Mouse (Mus musculus): ENCODE measurements around the gene Arhgef1. TPM values are rescaled to one million over a fixed set of nuclear protein-coding genes. Genes with fewer than 3 reads are reported as not detected.

Arhgef1 gene
- total RNA-seq (2021) (10 to 100 TPM; 71.4 to 79.3 TPM), polyA plus RNA-seq (2012; rRNA removed) (195 and 229 TPM in 2 replicates)
- long read RNA-seq, transcript Arhgef1-201 (29 exons, 3,212 nt) = major isoform, 30 of 93 reads
- long read RNA-seq, transcript Arhgef1-203 (29 exons, 3,214 nt) = minor isoform, 14 of 93 reads
- long read RNA-seq, partial matches to known transcripts = 13 of 93 reads
- long read RNA-seq, other reads (novel, unspliced or antisense) = 28 of 93 reads

DNA sequence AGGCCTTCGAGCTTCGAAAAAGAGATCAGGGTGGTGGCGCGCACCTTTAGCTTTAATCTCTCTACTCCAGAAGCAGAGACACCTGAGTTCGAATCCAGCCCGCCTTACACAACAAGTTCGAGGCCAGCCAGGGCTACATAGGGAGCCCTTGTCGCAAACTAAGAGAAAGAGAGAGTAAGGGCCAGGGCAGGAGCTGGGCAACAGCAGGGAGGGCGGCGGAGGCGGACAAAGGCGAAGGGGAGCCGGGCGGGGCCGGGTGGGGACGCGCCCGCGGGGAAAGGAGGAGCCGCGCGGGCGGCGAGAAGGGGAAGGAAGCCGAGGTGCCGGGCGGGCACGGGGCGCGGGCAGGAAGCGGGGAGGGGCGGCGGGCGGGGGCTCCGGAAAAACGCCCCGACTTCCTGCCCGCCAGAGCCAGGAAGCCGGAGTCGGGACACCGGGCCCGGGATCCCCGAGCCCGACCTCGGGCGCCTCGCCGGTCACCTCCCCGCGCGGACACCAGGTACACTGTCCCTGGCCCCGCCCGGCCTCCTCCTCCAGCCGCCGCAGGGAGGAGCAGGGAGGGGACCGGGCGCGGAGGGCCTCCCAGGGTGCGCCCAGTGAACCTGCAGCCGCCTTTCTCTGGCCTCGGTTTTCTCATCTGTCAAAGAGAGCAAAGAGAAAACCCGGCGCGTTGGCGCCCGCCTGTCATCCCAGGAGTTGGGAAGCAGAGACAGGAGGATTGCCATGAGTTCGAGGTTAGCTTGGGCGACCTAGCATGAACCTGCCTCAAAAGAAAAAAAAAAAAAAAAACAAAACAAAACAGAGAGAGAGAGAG lies at the start of gene Arhgef1:
Gene Arhgef1 (plus strand): TSS at position 283 of the 814 bp plus-strand sequence.
- peak; percentile 84 for DNase-seq

DNA sequence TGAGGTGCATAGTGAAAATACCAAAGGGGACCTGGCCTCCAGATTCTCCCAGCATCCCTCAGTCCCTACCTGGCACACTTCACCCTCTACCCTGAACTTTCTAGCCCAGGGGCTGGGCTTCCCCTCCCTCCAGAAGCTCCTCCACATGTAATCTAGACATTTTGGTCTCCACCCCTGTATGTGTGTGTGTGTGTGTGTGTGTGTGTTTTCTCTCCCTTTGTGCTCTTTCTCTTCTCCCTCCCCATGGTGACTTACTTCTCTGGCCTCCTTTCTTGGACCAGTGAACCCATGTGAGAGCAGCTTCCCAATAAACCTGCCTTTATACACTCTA lies 49.5 kb upstream of the Arhgef1 start:
- DNase-seq = no peak

DNA sequence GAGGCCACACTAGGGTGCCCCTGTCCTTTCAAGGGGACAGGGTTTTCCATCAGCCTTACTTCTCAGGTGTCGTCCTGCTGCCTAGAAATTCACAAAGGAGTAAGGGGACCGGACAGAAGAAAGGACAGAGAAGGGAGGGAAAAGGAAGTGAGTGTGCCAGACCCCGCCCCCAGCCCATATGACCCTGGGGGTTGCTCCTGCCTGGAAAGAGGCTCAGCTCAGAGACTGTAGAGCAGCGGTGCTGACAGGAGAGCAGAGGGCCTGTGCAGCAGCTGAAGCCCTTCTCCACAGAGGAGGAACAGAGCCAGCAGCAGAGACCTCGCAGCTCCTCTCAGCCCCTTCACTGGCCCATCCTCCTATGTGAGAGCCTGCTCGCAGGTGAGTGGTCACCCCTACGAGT lies 49.0 kb upstream of the Arhgef1 start:
- no peak for DNase-seq

DNA sequence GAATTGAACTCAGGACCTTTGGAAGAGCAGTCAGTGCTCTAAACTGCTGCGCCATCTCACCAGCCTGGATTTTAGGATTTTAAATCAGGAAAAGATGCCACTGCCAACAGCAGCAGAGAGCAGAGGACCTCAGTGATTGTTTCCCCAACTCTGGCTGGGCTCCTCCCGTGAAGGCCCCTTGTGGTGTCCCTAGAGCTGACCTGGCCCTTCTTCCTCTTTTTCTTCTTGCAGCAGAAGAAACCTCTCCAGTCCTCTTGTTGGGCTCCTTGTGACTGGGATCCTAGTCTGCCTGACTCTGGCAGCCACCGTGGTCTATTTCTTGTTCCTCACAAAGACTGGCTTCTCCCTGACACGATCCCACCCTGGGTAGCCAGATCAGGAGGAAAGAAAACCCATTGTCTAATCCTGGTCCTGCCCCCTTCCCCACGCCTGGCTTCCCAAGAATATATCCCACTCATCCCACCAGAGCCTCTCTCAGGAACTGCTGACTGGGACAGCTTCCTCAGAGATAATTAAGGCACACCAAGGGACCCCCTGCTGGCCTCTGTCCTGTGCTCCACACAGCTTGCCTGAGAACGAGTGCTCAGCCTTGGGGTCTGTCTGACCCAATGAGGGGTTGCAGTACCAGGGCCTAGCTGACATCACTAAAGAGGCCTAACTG lies 46.1 kb upstream of the Arhgef1 start:
- DNase-seq = no peak

DNA sequence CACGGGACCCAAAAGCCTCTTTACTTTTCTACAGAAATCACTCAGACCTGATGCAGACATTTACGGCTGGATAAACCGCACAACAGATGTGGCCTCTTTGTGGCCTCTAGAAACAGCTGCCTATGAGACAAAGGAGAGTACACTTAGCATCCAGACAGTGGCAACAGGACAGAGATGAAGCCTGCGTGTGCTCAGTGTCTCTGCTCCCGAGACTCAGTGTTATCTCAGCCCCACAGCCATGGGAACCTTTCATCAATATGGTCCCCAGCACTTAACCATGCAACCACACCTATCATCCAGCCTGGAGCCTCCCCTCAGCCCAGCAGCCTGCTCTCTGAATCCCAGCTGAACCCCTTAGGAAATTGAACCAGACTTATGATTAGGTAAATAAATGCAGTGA lies 43.5 kb upstream of the Arhgef1 start:
- no peak for DNase-seq

DNA sequence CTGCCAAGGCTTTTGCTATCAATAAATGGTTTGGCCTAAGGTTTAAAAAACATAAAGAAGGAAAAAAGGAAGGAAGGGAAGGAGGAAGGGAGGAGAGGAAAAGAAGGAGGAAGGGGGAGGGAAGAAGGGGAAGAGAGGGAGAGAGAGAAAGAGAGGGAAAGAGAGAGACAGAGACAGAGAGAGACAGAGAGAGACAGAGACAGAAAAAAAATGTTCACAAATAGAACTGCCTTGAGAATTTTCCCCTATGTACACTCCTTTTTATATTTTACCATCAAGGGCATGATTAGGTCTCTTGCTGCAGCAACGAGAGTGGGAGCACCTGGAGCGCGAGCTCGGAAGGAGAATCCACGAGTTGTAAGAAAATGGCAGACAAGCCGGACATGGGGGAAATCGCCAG lies 40.8 kb upstream of the Arhgef1 start, which contains the start of gene Gm9844:
Gene Gm9844 (plus strand): TSS at position 301 of the 400 bp plus-strand sequence.
- no peak for DNase-seq

DNA sequence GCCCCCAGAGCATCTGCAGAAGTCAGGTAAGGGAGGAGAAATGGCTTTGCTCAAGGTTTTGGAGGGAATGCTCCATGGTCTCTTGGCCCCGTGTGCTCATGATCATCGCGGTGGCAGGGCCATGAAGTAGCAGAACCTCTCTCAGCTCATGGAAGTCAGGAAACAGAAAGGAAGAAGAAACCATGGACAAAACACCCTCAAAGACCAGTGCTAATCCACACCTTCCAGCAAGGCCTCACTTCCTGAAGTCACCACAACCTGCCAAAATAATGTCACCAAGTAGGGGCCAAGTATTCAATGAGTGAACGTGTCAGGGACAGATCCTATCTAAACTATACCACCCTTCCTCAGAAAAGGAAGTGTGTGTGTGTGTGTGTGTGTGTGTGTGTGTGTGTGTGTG lies 39.9 kb upstream of the Arhgef1 start:
- DNase-seq = no peak

DNA sequence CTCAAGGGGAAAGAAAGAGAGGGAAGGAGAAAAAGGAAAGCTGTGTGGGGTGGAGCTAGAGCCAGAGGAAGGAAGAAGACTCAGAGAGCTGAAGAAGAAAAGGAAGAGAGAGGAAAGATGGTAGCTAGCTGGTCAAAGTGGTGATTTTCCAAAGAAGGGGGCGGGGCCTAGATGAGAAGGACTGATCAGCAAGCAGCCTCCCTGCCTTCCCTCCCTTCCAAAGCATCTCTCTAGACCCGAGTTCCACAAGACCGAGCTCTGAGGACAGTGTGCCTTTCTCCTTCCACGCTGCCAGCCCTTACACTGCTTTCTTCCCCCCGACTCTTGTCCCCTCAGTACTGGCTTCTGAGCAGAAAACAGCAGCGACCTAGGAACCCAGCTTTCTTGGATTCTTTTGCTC lies 38.6 kb upstream of the Arhgef1 start:
- DNase-seq = no peak

DNA sequence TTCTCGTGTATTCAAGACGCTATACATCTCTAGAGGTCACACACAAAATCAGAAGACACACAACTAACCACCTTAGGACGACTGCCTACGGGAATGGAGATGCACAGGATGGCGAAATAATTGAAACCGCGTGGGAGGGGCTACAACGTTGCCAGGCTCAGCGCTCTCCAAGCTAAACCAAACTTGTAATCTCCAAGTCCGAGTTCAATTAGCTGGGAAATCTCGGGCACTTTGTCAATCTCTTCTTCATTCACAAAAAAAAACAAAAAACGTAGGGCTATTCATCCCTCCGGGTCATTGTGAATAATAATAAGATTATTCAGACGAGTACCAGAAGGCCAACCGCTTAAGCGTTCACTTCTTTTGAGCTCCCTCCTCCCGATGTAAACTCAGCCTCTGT lies 33.6 kb upstream of the Arhgef1 start:
- DNase-seq = no peak

DNA sequence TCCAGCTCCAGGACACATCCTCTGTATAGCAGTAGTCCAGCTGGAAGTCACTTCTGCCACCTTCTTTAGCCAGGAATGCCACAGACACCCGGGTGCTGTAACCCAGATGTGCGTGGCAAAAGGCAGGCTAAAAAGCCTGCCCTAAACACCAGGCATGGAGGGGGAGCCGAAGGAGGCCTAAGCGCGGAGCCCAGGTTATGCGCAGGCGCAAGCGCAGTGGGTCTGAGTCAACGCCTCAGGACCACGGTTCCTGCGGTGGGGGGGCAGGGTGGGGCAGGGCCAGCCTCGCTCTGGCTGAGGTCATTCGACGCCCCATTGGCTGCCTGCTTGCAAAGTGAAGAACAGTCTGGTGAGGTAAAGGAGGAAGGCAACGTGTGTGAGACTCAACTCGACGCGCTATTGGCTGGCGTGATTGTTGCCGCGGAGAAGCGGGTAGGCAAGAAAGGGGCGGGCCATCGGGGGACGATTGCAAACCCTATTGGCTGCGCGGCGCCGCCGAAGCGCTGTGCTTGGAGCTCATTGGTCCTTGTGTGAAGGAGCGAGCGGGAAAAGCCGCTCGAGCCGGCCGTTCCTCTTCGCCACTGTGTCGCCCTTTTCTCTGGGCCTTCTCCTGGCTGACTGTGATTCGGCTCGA lies 33.1 kb upstream of the Arhgef1 start, which contains the start of the genes Lypd4 and Dmrtc2:
Gene Lypd4 (minus strand): TSS at position 410 of the 634 bp plus-strand sequence.
Gene Dmrtc2 (plus strand): TSS at position 526 of the 634 bp plus-strand sequence.
- DNase-seq = no peak

DNA sequence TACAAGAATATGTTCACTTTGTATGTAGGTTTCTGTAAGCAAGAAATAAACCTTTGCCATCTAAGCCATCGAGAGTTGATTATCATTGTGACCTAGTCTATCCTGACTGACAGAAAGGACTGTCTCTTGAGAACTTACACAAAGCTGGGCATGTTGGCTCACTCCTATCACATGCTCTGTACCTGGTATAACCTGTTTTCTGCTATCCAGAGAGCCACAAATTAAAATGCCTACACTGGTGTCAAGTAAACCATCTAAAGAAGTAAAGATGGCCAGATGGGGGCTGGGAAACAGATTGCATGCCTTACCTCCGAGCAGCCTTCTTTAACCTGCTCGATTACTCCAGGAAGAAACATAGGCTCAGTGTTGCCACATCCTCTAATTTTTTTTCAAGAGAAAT lies 25.1 kb upstream of the Arhgef1 start:
- no peak for DNase-seq

DNA sequence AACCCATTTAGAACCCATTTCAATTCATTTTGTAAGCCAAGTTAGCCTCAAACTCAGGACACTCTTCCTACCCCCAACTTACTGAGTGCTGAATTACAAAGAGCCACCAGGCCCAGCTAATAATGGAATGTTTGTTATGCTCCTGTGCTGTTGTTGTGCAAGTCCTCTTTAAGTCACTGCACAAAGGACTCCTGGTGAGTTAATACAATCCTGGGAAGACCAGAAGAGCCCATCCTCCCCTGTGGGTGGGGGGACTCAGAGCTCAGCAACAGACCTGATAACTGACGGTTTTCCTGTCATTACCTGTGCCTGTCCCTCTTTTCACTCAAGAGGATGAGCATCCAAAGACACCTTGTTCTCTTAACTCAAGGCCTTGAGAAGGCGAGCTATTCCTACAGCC lies 23.1 kb upstream of the Arhgef1 start:
- no peak for DNase-seq

DNA sequence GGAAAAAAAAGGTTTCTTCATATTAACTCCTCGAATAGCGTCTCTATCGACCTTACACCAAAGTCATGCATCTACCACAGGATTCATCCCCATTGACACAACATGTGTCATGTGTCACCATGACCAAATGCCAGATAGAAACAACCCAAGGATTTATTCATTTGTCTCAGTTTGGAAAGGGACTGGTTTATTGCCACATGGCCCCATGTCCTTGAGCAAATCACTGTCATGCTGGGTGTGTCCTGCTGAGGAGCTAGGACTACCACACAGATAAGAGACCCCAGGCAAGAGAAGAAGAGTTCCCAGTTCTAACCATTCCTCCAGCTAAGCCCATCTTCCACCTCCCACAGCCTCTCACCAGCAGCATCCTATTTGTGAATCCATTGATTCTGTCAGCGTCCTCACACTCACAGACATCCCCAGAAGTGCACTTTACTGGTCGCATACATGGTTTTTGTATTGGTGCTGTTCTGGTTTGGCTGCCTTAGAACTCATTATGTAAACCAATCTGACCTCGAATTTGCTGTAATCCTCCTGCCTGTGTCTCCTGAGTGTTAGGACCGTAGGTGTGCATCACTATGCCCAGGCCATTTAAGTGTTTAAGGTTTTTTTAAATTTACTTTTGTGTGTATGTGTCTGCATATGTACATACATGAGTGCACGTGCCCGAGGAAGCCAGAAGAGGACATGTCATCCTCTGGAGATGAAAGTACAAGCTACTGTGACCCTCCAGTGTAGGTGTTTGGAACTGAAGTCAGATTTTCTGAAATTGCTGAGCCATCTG lies 20.1 kb upstream of the Arhgef1 start:
- peak; percentile 85 for DNase-seq

DNA sequence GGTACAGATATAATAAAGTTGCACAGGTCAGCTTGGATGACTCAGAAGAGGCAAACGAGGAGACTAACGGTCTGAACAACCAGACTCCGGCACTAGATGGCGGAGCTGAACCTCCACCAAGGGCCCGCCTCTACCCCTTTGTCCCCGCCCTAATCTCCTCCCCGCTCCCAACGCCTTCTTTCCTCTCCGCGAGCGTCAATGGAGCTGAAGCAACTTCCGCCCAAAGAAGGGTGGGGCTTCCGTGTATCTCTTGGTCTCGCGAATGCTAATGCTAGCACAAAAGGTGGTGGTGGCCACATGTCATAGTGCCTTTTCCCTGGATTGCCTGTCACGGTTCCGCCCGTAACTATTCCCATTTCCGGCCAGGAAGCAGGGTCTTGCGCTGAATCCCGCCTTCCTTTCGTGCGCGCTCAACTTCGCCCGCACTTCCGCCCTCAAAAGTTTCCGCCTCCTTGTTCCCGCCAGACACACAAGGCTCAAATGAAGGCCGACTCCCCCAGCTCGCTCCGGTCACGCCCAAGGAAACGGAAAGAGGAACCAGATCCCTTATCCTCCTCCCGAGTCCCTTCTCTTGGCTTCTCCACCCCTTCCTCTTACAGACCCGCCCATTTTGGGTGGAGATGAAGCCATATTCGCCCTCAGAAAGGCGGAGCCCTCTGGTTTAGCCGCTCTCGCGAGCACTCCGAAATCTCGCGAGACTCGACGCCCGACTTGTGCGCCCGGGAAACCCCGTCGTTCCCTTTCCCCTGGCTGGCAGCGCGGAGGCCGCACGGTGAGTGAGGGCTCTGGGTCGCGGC lies 18.6 kb upstream of the Arhgef1 start, which contains the start of gene Rps19:
Gene Rps19 (plus strand): TSS at position 476 of the 797 bp plus-strand sequence.
- peak; percentile 98 for DNase-seq

DNA sequence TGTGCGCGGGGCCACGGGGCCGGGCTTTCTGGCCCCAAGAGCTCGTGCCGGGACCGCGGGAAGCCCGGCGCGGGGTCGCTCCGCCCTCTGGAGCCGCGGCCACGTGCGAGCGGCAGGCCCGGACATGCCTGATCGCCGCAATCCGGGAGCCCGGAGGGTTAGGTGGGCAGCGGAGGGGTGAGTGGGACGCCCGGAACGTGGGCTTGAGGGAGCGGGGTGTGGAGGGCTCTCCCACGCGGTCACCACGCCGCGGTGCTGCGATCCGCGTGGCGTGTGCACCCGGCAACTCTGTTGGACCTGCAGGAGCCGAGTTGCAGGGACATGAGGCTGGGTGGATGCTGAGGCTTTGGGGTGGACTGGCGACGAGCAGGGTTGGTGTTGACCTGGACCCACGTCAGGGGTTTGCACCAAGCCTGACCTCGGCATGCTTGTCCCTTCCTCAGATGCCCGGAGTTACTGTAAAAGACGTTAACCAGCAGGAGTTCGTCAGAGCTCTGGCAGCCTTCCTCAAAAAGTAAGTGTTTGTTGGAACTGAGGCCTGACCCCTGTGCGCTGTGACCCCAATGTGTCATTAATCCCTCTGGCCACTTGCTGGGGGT lies 17.9 kb upstream of the Arhgef1 start:
- no peak for DNase-seq

DNA sequence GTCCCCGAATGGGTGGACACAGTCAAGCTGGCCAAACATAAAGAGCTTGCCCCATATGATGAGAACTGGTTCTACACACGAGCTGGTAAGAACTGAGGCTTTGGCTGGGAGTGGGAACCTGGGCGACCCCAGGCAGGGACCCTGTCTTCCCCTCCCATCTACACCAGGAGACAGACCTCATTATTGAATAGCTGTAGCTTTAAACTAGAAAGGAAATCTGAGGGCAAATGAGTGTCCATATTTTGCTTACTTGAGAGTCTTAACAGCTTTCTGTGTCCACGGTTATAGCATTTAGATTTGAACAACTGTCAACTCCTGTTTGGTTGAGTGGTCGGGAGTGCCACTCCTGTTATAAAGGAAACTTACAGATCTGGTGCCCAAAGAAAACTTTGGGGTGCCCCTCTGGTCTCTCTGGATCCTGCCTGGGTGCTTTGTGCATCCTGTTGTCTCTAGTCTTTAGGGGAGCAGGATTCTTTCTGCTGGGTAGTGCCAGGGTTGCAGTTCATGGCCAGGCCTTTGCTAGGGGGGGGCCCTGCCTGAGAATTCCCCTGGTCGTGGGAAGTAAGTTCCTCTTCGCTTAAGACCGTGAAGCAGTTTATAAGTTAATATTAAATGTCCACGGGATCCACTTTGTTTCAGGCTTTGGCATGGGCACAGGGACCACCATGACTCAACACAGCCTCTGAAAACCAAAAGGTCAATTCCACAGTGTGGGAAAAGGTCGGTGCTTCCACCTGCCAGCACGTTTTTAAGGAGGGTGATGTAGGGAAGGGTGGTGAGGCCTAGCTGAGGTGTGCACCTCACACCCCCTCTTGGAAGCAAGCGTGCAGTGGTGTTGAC lies 17.0 kb upstream of the Arhgef1 start:
- no peak for DNase-seq

DNA sequence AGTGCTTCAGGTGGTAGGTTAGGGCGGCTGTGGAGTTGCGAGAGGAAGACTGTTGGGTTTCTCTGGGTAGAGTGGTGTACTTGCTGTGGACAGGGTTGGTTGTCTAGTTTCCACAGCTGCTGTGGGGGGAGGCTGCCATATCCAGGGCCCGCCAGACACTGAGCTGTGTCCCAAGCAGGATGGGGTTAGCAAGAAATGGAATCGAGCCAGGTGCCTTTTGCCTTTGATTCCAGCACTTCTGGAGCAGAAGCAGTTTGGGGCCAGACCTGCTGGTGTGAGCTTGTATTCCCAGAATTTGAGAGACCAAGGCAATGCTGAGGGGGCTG lies 16.4 kb upstream of the Arhgef1 start:
- peak; percentile 39 for DNase-seq

DNA sequence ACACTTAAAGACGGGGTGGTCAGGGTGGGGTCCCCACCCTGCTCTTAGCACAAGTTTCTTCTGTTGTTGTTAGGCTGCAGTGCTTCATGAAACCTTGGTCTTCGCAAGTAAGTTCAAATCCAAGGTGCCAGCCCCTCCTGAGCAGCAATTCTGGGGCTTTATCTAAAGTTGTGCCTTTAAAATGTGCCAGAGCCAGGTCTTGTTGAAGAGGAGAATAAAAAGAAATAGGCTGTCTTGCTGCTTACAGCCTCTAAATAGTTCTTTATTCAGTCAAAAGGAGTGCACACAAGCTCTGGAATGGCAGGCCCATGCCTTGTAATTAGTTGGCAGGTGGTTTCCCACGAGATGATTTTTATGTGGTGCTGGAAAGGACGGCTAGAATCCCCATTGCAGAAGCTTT lies 15.6 kb upstream of the Arhgef1 start:
- DNase-seq = no peak

DNA sequence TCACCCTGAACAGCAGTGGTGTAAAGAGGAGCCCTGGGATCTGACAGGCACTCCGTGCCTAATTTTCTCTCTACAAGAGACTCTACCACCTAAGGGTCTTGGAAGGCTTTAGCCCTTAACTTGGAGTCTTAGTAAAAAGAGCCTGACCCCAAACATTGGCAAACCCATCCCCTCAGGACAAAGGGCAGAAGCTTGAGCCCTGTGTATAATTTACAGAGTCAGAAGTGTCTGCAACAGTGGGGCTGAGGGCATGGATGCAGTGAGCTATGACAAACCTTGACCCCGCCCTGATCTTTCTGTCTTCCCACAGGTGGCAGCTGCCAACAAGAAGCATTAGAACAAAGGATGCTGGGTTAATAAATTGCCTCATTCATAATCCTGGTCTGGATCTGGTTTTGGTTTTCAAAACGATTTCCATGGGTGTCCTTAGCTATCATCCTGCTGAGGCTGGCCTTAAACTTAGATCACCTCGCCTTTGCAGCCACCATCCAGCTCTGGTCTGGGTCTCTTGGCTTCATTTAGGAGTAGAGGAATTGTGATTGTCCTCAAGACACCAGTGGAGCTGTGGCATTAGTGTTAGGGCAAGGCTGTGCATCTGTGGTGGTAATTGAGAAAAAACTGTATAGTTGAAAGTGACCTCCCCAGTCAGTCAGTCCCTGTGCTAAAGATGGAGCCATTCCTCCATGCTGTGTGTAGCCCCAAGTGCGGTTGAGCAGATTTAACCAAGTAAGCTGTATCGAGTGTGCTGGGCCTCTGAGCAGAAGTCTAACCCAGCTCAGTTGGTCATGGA lies 13.1 kb upstream of the Arhgef1 start:
- DNase-seq = no peak
